Mouse (Mus musculus) kidney, postnatal 0 days (tissue): ENCODE data around the gene Zfp768. TPM values are rescaled to one million over a fixed set of nuclear protein-coding genes. Genes with fewer than 3 reads are reported as not detected.

Experiments
- ATAC-seq: fragments of 200-750 bp; cut with Nextera tagmentation; replicated peaks from 2 replicates; pipeline ENCODE4 v1.8.0; 2017; ENCODE audit warnings: low read depth, moderate number of reproducible peaks, moderate TSS enrichment, moderate library complexity; ENCODE audit not compliant: low FRiP score
- DNase-seq: peaks from one replicate; pipeline ENCODE4 v3.0.0-alpha.2; 2016; ENCODE audit warnings: low spot score
- H3K27ac ChIP-seq: fragments of 300-500 bp; sonication (generic); 2 replicates; pipeline ENCODE4 v1.5.1; 2014; ENCODE audit warnings: mild to moderate bottlenecking
- H3K27me3 ChIP-seq: fragments of 300-500 bp; sonication (generic); 2 replicates; pipeline ENCODE4 v1.6.1; 2014; ENCODE audit warnings: low read length, mixed read lengths; ENCODE audit not compliant: insufficient read depth
- H3K36me3 ChIP-seq: fragments of 300-500 bp; sonication (generic); 2 replicates; pipeline ENCODE4 v1.6.1; 2014; ENCODE audit warnings: low read length, mixed read lengths; ENCODE audit not compliant: insufficient read depth
- H3K4me1 ChIP-seq: fragments of 300-500 bp; sonication (generic); replicated peaks from 2 replicates; pipeline ENCODE4 v1.6.1; 2014; ENCODE audit warnings: antibody characterized with exemption, low read length, mixed read lengths; ENCODE audit not compliant: insufficient read depth
- H3K4me2 ChIP-seq: fragments of 300-500 bp; sonication (generic); 2 replicates; pipeline ENCODE4 v1.6.1; 2014; ENCODE audit warnings: mild to moderate bottlenecking, low read length, moderate library complexity, mixed read lengths
- H3K4me3 ChIP-seq: fragments of 300-500 bp; sonication (generic); replicated peaks from 2 replicates; pipeline ENCODE4 v1.5.1; 2014; ENCODE audit warnings: low read depth, low read length
- H3K9ac ChIP-seq: fragments of 300-500 bp; sonication (generic); 2 replicates; pipeline ENCODE4 v1.6.1; 2014; ENCODE audit warnings: low read depth, low read length
- H3K9me3 ChIP-seq: fragments of 300-500 bp; sonication (generic); replicated peaks from 2 replicates; pipeline ENCODE4 v1.6.1; 2016; ENCODE audit warnings: low read length, inconsistent platforms, mixed read lengths
- CTCF ChIP-seq: IDR thresholded peaks from 2 replicates; pipeline ENCODE4 v1.5.1; 2016; ENCODE audit warnings: antibody characterized with exemption, low read depth, mild to moderate bottlenecking, moderate library complexity
- WGBS: fragments of 180-500 bp; shearing (Covaris S2); extraction: QIAGEN DNeasy Blood & Tissue Kit; methylation state at CpG from one replicate; pipeline ENCODE4 v1.1.7; 2014; 5-methylcytosine and 5-hydroxymethylcytosine counted together
- polyA plus RNA-seq: library from polyadenylated mRNA; unstranded; fragments of >200 nt; fragmentation: Nextera tagmentation; extraction: Ambion mirVana; gene quantifications from 2 replicates; pipeline ENCODE4 v1.2.1, GENCODE M21; 2015

Zfp768 gene
- polyA plus RNA-seq, 1 experiment from 2014 or later: 21.2 TPM

- no peaks in the 10 kb centered on the region for H3K4me1 ChIP-seq
- no peaks in the 10 kb centered on the region for H3K36me3 ChIP-seq
- no peak overlapping the region for H3K27ac ChIP-seq
- ATAC-seq (no peak), DNase-seq (no peak)
- 63% methylated on average over 2 of the region's 2 CpGs for WGBS
- no peaks in the 10 kb centered on the region for H3K27me3 ChIP-seq
- TF ChIP-seq CTCF: no peak
- H3K9ac ChIP-seq: no peak overlapping the region
- H3K4me3 ChIP-seq: no peak overlapping the region
- H3K9me3 ChIP-seq: no peaks in the 10 kb centered on the region
- H3K4me2 ChIP-seq: no peak overlapping the region
These were observed 12.5 kb upstream of the Zfp768 start for GRCm38 (mm10) chr7:127357871-127358270.

GRCm38 (mm10) chr7:127355796-127356195 lies 10.4 kb upstream of the Zfp768 start:
- H3K4me1 ChIP-seq: no peaks in the 10 kb centered on the region
- H3K27me3 ChIP-seq: no peaks in the 10 kb centered on the region
- DNase-seq (no peak), ATAC-seq (no peak)
- H3K9me3 ChIP-seq: no peaks in the 10 kb centered on the region
- H3K36me3 ChIP-seq: no peaks in the 10 kb centered on the region
- H3K9ac ChIP-seq: no peak overlapping the region
- H3K27ac ChIP-seq: no peak overlapping the region
- TF ChIP-seq CTCF: no peak
- H3K4me2 ChIP-seq: no peak overlapping the region
- H3K4me3 ChIP-seq: no peak overlapping the region
- 69% methylated on average over 3 of the region's 3 CpGs for WGBS

- Histone ChIP-seq H3K4me2 (no peak overlapping the region), H3K9ac (no peak overlapping the region), H3K36me3 (no peaks in the 10 kb centered on the region), H3K27ac (no peak overlapping the region), H3K4me3 (no peak overlapping the region), H3K9me3 (no peaks in the 10 kb centered on the region), H3K27me3 (no peaks in the 10 kb centered on the region), H3K4me1 (no peaks in the 10 kb centered on the region)
- 88% methylated on average over 5 of the region's 5 CpGs for WGBS
- ATAC-seq (no peak), DNase-seq (no peak)
- TF ChIP-seq CTCF: no peak
These were observed 6.0 kb upstream of the Zfp768 start for GRCm38 (mm10) chr7:127351230-127352004.

GRCm38 (mm10) chr7:127346676-127347075 lies 1.3 kb upstream of the Zfp768 start:
- Histone ChIP-seq H3K9ac (peak overlapping the region; percentile 86; the same call in 1 of the 2 replicates), H3K4me1 (peaks cover 9% of the 10 kb centered on the region), H3K27me3 (no peaks in the 10 kb centered on the region), H3K36me3 (0 out of 2 replicates have a peak, but pooled peaks cover 7% of the 10 kb centered on the region), H3K4me3 (peak overlapping the region; percentile 86; the same call in 1 of the 2 replicates), H3K4me2 (peak overlapping the region; percentile 87), H3K27ac (peak overlapping the region; percentile 98), H3K9me3 (no peaks in the 10 kb centered on the region)
- peak; percentile 37 for DNase-seq
- no peak for ATAC-seq
- TF ChIP-seq CTCF: no peak
- WGBS: 18% methylated on average over 8 of the region's 8 CpGs

DNA sequence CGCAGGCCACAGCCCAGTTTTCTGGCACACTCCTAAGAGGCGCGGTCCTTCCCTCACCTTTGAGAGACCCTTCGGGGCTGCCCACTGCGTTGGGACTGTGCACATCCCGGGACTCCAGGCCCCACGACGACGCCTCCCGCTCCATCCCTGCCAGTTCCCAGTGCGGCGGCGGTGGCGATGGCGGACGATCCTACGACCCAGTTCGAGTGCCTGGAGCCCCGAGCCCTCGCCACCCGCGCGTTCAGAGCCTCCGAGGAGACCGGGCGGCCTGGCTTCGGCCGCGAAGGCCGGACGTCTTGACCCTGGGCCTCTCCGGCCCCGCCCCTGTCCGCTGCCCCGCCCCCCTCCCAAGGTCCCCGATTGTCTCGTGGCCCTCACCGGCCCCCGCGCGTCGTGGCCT lies 297 bp downstream of the Zfp768 start:
- ATAC-seq (peak; percentile 60), DNase-seq (peak; percentile 64)
- Histone ChIP-seq H3K4me2 (peak overlapping the region; percentile 87), H3K9me3 (no peaks in the 10 kb centered on the region), H3K36me3 (0 out of 2 replicates have a peak, but pooled peaks cover 7% of the 10 kb centered on the region), H3K27me3 (no peaks in the 10 kb centered on the region), H3K9ac (peak overlapping the region; percentile 86), H3K4me1 (peaks cover 9% of the 10 kb centered on the region), H3K4me3 (peak overlapping the region; percentile 86), H3K27ac (peak overlapping the region; percentile 98)
- WGBS: under 1% methylated on average over 42 of the region's 42 CpGs
- no peak for TF ChIP-seq CTCF

DNA sequence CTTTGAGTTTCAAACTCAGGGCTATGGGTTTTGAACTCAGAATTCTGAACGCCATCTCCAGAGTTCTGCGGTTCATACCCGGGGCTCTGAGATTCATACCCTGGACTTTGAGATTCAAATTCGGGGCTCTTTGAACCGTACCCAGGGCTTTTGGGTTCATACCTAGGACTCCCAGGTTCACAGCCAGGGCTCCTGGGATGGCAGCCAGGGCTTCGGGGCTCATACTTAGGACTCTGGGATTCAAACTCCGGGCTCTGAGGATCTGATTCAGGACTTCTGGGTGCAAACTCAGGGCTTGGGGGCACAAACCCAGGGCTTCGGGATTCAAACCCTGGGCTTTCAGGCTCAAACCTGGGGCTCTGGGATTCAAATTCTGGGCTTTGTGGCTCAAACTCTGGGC lies 1.0 kb downstream of the Zfp768 start:
- Histone ChIP-seq H3K36me3 (0 out of 2 replicates have a peak, but pooled peaks cover 7% of the 10 kb centered on the region), H3K4me2 (peak overlapping the region; percentile 87), H3K4me3 (peak overlapping the region; percentile 86), H3K9ac (peak overlapping the region; percentile 86), H3K27ac (peak overlapping the region; percentile 98), H3K9me3 (no peaks in the 10 kb centered on the region), H3K27me3 (no peaks in the 10 kb centered on the region), H3K4me1 (peaks cover 9% of the 10 kb centered on the region)
- ATAC-seq (no peak), DNase-seq (no peak)
- WGBS: 85% methylated on average over 8 of the region's 8 CpGs
- TF ChIP-seq CTCF: no peak
